Mouse (Mus musculus) 3134 (cell line): Measurements from ENCODE around the gene Pkd1l3.

Source experiments
- DNase-seq: peaks from one replicate; pipeline ENCODE4 v3.0.0-alpha.2; 2011; ENCODE audit warnings: low spot score; ENCODE audit not compliant: insufficient read length; ENCODE audit errors: extremely low read depth

Pkd1l3 gene

DNA sequence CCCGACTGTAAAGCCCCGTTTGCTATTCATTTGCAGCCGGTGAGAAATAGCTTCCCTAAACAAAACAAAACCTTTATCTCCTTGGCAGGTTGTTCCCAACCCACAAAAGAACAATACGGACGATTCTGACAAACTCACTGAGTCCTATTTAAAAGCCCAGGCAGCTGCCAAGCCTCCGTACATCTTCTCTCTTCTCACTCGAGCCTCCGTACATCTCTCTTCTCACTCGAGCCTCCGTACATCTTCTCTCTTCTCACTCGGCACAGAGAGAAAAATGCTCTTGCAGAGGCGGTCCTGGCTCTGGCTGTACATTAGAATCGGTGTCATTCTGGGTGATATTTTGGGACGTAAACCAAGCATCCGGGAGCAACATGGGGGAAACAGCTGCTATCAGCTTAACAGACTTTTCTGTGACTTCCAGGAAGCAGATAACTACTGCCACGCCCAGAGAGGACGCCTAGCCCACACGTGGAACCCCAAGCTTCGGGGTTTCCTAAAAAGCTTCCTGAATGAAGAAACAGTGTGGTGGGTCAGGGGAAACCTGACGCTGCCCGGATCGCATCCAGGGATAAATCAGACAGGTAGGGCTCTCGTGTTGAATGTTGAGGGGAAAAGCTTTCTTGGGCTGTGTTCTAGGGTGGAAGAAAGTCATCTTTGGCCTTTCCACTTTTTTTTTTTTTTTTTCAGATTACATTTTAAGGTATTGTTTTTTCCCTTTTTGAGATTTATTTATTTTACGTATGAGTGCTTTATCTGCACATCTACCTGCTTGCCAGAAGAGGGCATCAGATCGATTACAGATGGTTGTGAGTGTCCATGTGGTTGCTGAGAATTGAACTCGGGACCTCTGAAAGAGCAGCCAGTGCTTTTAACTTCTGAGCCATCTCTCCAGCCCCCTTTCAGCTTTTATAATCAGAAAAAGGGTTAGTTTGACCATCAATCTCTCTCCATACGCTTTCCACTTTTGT is at the start of gene Pkd1l3:
Gene Pkd1l3, plus strand, starts transcription at position 275 of the 968 bp plus-strand sequence.
- no peak for DNase-seq

- no peak for DNase-seq
These were observed 49.6 kb upstream of the Pkd1l3 start for GRCm38 (mm10) chr8:109564766-109565165.

DNA sequence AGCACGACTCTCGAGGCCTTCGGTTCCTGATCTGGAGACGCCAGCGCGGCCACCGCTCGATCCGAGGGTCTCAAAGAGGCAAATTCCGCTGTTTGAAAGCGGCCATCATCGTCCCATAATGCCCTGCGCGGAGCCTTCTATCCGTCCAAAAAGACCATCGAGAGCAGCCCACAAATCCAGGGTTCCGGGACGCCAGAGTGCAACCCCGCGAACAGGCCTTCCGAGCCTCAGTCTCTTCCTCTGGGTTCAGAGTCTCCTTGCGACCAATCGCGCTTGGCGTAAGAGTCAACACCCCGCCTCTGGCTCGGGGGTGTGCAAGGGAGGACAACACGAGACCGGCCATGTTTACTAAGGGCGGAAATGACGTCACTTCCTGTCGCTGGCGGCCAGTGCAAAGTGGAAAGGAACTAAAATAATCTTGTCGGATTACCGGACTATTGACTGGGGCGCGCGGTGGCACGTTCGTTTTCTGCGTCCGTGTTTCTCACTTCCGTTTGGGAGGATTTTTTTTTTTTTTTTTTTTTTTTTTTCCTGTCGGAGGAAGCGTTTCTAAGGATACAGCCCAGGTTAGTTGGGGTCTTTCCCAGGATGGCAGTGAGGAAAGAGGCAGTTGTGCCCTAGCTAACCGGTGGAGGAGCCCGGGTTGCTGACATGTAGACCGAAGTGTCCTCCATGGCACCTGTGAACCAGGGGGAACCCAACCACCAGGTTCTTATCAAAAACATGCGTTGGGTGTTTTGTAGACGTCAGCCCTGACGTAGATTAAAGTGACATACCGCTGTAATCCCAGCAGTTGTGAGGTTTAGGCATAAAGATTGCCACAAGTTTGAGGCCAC is 48.6 kb upstream of the Pkd1l3 start, which contains the start of the genes Dhx38 and Txnl4b:
Gene Dhx38, minus strand, starts transcription at position 364 of the 836 bp plus-strand sequence.
Gene Txnl4b, plus strand, starts transcription at position 395 of the 836 bp plus-strand sequence.
- peak; percentile 93 for DNase-seq

DNA sequence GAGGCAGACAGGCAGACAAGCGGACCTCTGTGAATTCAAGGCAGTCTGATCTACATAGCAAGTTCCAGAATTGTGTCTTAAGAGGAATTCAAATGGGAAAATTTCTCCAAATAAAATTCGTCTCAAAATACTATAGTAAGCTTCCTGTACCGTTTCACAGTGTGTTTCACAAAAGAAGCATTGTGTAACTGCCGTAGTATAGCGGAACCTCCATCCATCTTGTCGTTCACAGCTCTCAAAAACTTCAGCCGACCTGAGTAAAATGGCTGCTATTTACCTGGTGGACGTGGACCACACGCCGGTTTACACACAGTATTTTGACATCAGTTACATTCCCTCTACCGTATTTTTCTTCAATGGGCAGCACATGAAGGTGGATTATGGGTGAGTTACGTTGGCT is 43.2 kb upstream of the Pkd1l3 start:
- no peak for DNase-seq

- DNase-seq = no peak
These were observed 38.0 kb upstream of the Pkd1l3 start for GRCm38 (mm10) chr8:109576311-109576710.

- no peak for DNase-seq
These were observed 35.4 kb upstream of the Pkd1l3 start, which contains the start of gene Hp for GRCm38 (mm10) chr8:109578900-109579301. Gene Hp (minus strand): TSS chr8:109579172.

DNA sequence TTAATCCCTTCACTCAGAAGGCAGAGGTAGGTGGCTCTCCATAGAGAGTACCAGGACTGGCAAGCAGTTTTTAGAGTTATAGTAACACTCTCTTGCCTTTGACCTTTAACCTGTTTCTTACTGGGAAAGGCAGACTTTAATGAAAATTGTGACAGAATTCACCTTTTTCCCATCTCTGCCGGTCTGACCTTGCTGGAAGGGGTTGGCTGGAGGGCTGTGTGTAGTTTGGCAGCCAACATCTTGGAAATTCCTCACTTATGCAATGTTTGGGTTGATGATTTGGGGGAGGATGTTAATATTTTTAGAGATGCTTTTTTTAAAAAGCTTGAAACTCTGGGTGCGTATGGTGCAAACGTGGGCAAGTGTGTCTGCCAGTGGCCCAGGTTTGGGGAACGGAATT is 30.0 kb upstream of the Pkd1l3 start:
- DNase-seq = no peak

GRCm38 (mm10) chr8:109584830-109585229 is 29.5 kb upstream of the Pkd1l3 start:
- DNase-seq = no peak

DNA sequence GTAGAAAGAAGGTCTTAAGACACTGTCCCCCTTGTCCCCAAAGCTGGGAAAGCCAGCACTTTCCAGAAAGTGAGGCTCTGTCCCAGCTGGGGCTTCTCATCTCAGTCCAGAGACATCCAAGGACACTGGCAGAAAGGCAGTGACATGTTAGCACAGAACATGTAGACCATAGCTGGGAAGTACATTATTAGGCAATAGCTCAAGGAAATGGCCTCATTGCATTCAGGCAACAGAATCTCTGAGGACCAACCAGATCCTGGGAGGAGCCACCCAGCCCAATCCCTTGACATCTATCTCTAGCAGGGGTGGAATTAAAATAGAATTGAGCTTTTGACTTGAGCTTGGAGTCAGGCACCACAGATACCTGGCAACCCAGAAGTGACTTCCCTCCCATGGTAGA is 28.7 kb upstream of the Pkd1l3 start:
- DNase-seq = no peak

- no peak for DNase-seq
These were observed 27.3 kb upstream of the Pkd1l3 start for GRCm38 (mm10) chr8:109586972-109587504.

GRCm38 (mm10) chr8:109590901-109591300 is 23.4 kb upstream of the Pkd1l3 start:
- no peak for DNase-seq

- DNase-seq = no peak
These were observed 22.9 kb upstream of the Pkd1l3 start for GRCm38 (mm10) chr8:109591367-109591766.

GRCm38 (mm10) chr8:109592164-109592563 is 22.2 kb upstream of the Pkd1l3 start:
- no peak for DNase-seq

DNA sequence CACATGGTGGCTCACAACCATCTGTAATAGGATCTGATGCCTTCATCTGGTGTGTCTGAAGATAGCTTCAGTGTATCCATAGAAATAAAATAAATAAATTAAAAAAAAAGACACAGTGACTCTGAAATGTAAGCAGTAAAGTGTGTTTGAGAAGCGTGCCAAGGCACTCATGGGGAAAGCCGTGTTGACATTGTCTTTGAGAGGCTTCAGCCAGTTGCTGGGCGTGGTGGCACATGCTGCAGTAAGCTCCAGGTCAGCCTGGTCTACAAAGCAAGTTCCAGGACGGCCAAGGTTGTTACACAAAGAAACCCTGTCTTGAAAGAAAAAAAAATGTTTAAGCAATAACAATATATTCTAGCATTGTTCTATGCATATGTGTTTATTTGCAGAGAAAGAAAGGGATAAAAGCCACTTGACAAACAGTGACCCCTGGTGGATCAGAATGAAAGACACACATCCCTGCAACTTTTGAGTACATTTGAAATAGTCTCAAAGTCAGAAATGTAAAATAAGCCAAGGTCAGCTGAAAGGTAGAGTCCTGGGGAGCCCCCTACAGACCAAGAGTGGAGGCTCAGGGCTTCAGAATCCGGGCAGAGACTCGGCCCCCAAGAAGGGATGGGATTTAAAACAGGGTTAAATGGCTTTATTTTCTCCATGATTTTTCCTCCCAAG is 21.1 kb upstream of the Pkd1l3 start:
- no peak for DNase-seq

GRCm38 (mm10) chr8:109595854-109596253 is 18.5 kb upstream of the Pkd1l3 start:
- DNase-seq = no peak

DNA sequence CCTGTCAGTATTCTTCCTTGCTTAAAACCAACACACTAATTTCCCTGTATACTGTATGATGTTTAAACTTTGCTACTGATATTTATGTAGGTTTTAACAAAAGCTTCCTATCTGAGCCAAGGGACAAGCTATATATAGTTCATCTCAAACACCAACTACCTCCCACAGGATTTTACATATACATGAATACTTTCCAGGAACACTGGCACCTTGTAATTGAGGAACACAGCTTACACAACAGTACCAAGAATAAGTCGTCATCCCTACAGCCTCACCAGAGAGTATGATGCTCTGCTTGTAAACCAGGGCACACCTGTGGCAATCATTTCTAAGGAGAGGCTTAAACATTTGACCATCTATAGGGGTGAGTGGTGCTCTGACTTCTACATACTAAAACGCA is 7.6 kb upstream of the Pkd1l3 start:
- no peak for DNase-seq

DNA sequence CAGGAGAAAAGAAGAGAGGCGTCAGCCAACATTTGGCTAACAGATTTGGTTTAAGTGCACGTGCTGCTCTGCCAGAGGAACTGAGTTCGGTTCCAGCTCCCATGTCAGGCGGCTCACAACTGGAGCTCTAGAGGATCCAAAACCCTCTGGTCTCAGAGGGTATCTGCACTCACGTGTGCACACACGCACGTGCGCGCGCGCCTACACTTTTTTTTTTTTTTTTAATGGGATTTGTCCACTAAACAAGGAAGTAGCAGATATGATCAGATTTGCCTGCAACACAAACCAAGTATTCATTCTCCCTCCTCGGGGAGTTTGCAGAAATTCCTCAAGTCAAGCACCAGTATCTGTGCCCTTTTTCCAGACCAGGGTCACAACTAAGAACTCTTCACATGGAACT is 6.7 kb upstream of the Pkd1l3 start:
- DNase-seq = peak; percentile 16

- DNase-seq = peak; percentile 96
These were observed 5.8 kb upstream of the Pkd1l3 start, which contains the start of gene Dhodh for GRCm38 (mm10) chr8:109608271-109609152. Gene Dhodh (minus strand): TSS chr8:109608673.

DNA sequence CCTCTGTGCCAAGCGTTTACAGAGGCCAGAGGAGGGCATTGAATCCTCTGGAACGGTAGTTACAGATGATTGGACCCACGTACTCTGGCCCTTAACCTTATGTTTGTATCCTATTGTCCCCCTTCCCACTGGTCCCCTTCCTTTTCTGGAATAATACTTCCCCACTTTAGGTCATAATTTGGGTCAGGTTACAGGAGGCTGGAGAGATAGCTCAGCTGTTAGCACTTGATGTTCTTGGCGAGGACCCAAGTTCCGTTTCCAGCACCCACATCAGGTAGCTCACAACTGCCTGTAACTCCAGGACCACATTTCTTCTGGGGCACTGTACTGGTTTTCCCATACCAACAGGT is 5.2 kb upstream of the Pkd1l3 start:
- peak; percentile 18 for DNase-seq
